Mouse (Mus musculus) ES-E14 (cell line): Measurements from ENCODE around the gene Mlxipl. TPM values are rescaled to one million over a fixed set of nuclear protein-coding genes. Genes with fewer than 3 reads are reported as not detected.
"Not testable (repeated sequence)": the region's sequence is repeated elsewhere in the genome, so short reads cannot be mapped to it uniquely, and the experiment has no call there.

Experiments used
- DNase-seq: peaks from one replicate; pipeline ENCODE4 v3.0.0-alpha.2; 2013; ENCODE audit warnings: low read depth, low spot score
- H3K27ac ChIP-seq: 2 replicates; pipeline ENCODE4 v1.5.1; 2012; ENCODE audit warnings: low read depth, mild to moderate bottlenecking, low read length, moderate library complexity, mixed read lengths; ENCODE audit not compliant: poor library complexity, insufficient read depth, severe bottlenecking
- H3K36me3 ChIP-seq: 2 replicates; pipeline ENCODE4 v1.6.1; 2012; ENCODE audit warnings: mild to moderate bottlenecking, low read length, moderate library complexity, mixed read lengths; ENCODE audit not compliant: control insufficient read depth, poor library complexity, insufficient read depth, severe bottlenecking
- H3K4me1 ChIP-seq, 2 experiments: fragments of 150-350 bp in 1 of 2; sonication (generic) in 1 of 2; 2 replicates each; pipeline ENCODE4 v1.6.1; 2012; ENCODE audit warnings: low read length in 2 of 2, mild to moderate bottlenecking in 1 of 2, mixed read lengths in 1 of 2; ENCODE audit not compliant: control insufficient read depth in 2 of 2, insufficient read depth in 2 of 2, poor library complexity in 1 of 2
- H3K4me3 ChIP-seq, 2 experiments: fragments of 150-350 bp in 1 of 2; sonication (generic) in 1 of 2; 2 replicates each; pipeline ENCODE4 v1.5.1; 2012; ENCODE audit warnings: low read length in 2 of 2, low read depth in 1 of 2, mild to moderate bottlenecking in 1 of 2, mixed read lengths in 1 of 2; ENCODE audit not compliant: insufficient read depth in 1 of 2, poor library complexity in 1 of 2, severe bottlenecking in 1 of 2
- H3K9ac ChIP-seq: 2 replicates; pipeline ENCODE4 v1.6.1; 2012; ENCODE audit warnings: low read depth, mild to moderate bottlenecking, low read length, mixed read lengths; ENCODE audit not compliant: poor library complexity, insufficient read depth, severe bottlenecking
- H3K9me3 ChIP-seq: fragments of 150-350 bp; sonication (generic); 2 replicates; pipeline ENCODE4 v1.6.1; 2012; ENCODE audit warnings: low read depth, mild to moderate bottlenecking, low read length; ENCODE audit not compliant: control insufficient read depth, insufficient read depth
- CHD2 ChIP-seq: IDR thresholded peaks from 2 replicates; pipeline ENCODE4 v1.6.1; 2014; ENCODE audit warnings: mild to moderate bottlenecking, low read depth, low read length, inconsistent platforms
- HCFC1 ChIP-seq: IDR thresholded peaks from 2 replicates; pipeline ENCODE4 v1.6.1; 2012; ENCODE audit warnings: low read length, inconsistent platforms, borderline replicate concordance; ENCODE audit not compliant: insufficient read depth
- MAFK ChIP-seq: IDR thresholded peaks from 2 replicates; pipeline ENCODE4 v1.6.1; 2014; ENCODE audit warnings: mild to moderate bottlenecking, low read depth, low read length, inconsistent platforms; ENCODE audit not compliant: insufficient read depth
- ZC3H11A ChIP-seq: IDR thresholded peaks from 2 replicates; pipeline ENCODE4 v1.6.1; 2012; ENCODE audit warnings: low read depth, mild to moderate bottlenecking, inconsistent platforms, low read length, borderline replicate concordance
- ZNF384 ChIP-seq: IDR thresholded peaks from 2 replicates; pipeline ENCODE4 v1.6.1; 2012; ENCODE audit warnings: low read depth, low read length, inconsistent platforms
- in situ Hi-C, 2 experiments: fragments of 600-800 bp; cut with MboI; formaldehyde crosslinking; loops; one replicate each; pipeline ENCODE4 v1.15.1; 2025; ENCODE audit warnings: low sequenced_read_pairs in 2 of 2, inconsistent platforms in 1 of 2; ENCODE audit not compliant: unreplicated experiment in 2 of 2
- total RNA-seq: library from RNA; depleted of rRNA; stranded (reverse); fragments of 300-350 nt; gene quantifications from 2 replicates; pipeline ENCODE4 v1.2.3, GENCODE M21; 2012

Mlxipl gene
- total RNA-seq, 1 experiment, result 7.6 TPM

DNA sequence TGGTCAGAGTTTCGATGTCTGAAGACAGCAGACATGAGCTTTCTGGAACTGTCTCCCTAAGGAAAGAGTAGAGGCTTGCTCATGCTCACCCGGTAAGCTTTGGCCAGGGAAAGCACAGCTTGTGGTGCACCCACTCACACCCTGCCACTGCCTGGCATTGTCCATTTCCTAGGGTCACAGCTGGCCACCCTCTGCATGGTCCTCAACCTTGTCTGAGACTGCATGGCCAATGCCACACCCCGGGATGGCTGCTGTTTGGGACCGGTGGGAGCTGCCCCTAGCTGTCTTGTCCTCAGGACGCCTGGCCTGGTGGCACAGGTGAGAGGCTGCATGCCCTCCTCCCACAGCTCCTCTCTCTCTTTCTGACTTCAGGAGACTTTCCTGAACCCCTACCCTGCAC is 41.2 kb upstream of the Mlxipl start:
- Histone ChIP-seq H3K9ac (no peak overlapping the region), H3K9me3 (no peaks in the 10 kb centered on the region), H3K36me3 (peaks cover 18% of the 10 kb centered on the region), H3K4me1 (peaks cover 0 to 17% of the 10 kb centered on the region in 2 experiments; a peak in 2 of 4 replicates), H3K4me3 (no peak overlapping the region), H3K27ac (no peak overlapping the region)
- DNase-seq, result no peak
- in situ Hi-C loops, result no loop called here
- TF ChIP-seq CHD2, result no peak
- TF ChIP-seq ZNF384, result no peak
- no peak for TF ChIP-seq HCFC1
- no peak for TF ChIP-seq MAFK
- no peak for TF ChIP-seq ZC3H11A

DNA sequence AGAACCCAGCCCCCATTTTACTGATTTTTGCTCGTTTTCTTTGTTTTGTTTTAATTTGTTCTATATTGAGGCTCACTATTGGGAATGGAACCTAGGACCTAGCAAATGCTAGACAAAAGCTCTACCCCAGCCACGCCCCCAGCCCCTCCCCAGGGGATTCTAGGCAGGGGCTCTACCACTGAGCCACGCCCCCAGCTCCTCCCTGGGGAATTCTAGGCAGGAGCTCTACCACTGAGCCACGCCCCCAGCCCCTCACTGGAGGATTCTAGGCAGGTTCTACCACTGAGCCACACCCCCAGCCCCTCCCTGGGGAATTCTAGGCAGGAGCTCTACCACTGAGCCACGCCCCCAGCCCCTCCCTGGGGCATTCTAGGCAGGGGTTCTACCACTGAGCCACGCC is 40.4 kb upstream of the Mlxipl start:
- Histone ChIP-seq H3K4me1 (peaks cover 0 to 17% of the 10 kb centered on the region in 2 experiments; a peak in 2 of 4 replicates), H3K36me3 (peaks cover 25% of the 10 kb centered on the region)
- H3K9ac ChIP-seq, DNase-seq, in situ Hi-C loops, H3K4me3 ChIP-seq, H3K9me3 ChIP-seq, H3K27ac ChIP-seq: not testable (repeated sequence)

DNA sequence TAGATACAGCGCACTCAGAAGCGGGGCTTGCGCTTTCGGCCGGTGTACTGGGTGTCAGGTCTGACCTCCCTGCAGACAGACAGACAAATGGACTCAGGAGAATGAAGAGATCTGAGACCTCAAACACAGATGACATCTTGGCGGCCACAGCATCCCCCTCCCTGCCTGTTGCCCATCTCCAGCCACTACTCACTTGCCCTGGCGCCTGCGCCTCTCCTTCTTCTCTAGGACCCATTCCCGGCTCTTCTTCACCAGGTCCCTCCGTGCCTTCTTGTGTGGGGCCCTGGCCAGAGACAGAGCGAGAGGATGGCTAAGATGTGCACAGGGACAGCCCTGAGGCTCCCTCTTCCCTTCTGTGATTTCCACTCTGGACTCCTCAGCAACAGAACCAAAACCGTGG is 36.3 kb upstream of the Mlxipl start:
- Histone ChIP-seq H3K9ac (no peak overlapping the region), H3K9me3 (no peaks in the 10 kb centered on the region), H3K36me3 (peaks cover 44% of the 10 kb centered on the region), H3K4me3 (no peak overlapping the region), H3K27ac (no peak overlapping the region), H3K4me1 (peaks cover 0 to 16% of the 10 kb centered on the region in 2 experiments; a peak in 2 of 4 replicates)
- in situ Hi-C loops, result no loop called here
- no peak for TF ChIP-seq CHD2
- TF ChIP-seq HCFC1, result no peak
- no peak for DNase-seq

DNA sequence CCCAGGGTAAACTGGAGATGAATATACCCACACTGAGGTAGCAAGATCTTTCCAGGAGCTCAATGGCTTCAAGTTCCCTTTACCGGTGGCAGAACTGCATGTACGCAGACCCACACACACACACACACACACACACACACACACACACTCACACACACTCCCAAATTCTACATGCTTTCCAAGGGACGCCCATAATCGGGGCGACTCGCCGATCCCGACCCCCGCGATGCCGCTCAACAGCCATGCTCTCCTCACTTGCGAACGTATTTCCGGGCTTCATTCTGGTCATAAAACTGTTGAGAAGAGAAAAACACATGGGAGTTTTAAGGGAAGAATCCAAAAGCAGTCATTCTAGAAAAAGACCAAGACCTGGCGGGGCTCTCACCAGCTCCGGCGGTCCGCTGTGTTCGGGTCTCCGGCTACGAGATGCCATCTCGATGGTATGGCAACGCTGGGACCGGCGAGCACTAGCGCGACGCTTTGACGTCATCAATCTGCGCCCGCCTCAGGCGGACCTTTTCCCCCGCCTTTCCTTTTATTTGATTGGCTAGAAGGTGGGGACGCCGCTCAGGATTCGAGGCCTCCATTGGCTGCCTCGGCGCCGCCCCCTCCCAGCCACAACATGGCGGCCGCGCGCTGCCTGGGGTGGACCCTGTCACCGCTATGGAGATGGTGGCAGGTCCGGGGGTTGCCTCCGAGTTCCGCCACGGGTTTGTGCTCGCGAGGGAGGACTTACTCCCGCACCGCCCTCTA is 25.9 kb upstream of the Mlxipl start, which contains the start of gene Dnajc30:
Gene Dnajc30 (plus strand): TSS at position 574 of the 753 bp plus-strand sequence.
- Histone ChIP-seq H3K4me1 (0 out of 4 replicates have a peak, but pooled peaks cover 0 to 2% of the 10 kb centered on the region in 2 experiments), H3K9ac (peak within 1 kb of the TSS; percentile 80), H3K4me3 (peak within 1 kb of the TSS; percentile 90 to 99), H3K36me3 (peaks cover 16% of the 10 kb centered on the region), H3K27ac (no peak within 1 kb of the TSS), H3K9me3 (no peaks in the 10 kb centered on the region)
- TF ChIP-seq ZC3H11A, result no peak
- peak; percentile 84 for TF ChIP-seq HCFC1
- TF ChIP-seq CHD2, result 0 out of 2 replicates have a peak, but pooled peaks have one; percentile 69
- TF ChIP-seq MAFK, result no peak
- no peak for TF ChIP-seq ZNF384
- peak; percentile 94 for DNase-seq
- in situ Hi-C loops, result no loop called here

DNA sequence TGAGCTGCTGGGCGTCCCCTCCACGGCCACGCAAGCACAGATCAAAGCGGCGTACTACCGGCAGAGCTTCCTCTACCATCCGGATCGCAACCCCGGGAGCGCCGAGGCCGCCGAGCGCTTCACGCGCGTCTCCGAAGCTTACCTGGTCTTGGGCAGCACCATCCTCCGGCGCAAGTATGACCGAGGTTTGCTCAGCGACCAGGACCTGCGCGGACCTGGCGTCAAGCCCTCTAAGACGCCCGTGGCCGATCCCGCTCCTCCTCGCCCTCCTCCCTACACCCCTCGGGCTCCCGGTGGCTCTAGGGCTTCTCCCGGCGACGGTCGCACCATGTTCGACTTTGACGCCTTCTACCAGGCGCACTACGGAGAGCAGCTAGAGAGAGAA is 25.3 kb upstream of the Mlxipl start:
- H3K36me3 ChIP-seq, result peaks cover 12% of the 10 kb centered on the region
- no peak overlapping the region for H3K27ac ChIP-seq
- H3K4me1 ChIP-seq, result 0 out of 4 replicates have a peak, but pooled peaks cover 0 to 2% of the 10 kb centered on the region in 2 experiments
- peak overlapping the region; percentile 81 to 99 for H3K4me3 ChIP-seq
- in situ Hi-C loops, result no loop called here
- no peak for TF ChIP-seq HCFC1
- TF ChIP-seq MAFK, result no peak
- TF ChIP-seq ZC3H11A, result no peak
- no peak for TF ChIP-seq CHD2
- no peak for TF ChIP-seq ZNF384
- peak overlapping the region; percentile 80 for H3K9ac ChIP-seq
- H3K9me3 ChIP-seq, result no peaks in the 10 kb centered on the region
- no peak for DNase-seq

DNA sequence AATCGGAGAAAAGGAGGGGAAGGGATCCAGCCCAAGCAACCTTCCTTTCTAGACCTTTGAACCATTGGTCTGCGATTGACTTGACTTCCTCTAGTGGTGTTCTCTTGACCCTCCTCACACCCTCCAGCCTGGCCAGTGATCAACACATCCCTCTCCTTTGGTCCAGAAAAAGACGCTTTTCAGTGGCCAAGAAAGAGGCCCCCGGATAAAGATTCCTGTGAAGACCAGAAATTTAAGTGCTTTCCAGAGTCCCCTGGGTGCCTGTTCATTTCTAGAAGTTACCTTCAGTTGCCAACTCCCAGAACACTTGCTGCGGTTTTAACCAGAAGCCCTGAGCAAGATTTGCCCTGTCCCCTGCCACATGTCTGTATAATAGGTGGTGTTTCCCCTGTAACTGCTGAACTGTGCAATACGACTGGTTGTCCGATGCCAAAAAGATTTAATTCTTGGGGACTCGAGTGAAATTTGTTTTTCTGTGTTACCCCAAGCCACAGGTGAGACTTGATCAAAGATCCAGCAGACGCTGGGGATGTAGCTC is 24.7 kb upstream of the Mlxipl start, which contains the start of gene Bud23:
Gene Bud23 (minus strand): TSS at position 51 of the 538 bp plus-strand sequence.
- Histone ChIP-seq H3K4me3 (peak within 1 kb of the TSS; percentile 90 to 99), H3K9ac (peak within 1 kb of the TSS; percentile 80)
- H3K27ac ChIP-seq, DNase-seq, H3K4me1 ChIP-seq, H3K36me3 ChIP-seq, in situ Hi-C loops, H3K9me3 ChIP-seq: not testable (repeated sequence)
